ENCODE assay signal across 8 mouse cellular contexts in the genomic region with DNA sequence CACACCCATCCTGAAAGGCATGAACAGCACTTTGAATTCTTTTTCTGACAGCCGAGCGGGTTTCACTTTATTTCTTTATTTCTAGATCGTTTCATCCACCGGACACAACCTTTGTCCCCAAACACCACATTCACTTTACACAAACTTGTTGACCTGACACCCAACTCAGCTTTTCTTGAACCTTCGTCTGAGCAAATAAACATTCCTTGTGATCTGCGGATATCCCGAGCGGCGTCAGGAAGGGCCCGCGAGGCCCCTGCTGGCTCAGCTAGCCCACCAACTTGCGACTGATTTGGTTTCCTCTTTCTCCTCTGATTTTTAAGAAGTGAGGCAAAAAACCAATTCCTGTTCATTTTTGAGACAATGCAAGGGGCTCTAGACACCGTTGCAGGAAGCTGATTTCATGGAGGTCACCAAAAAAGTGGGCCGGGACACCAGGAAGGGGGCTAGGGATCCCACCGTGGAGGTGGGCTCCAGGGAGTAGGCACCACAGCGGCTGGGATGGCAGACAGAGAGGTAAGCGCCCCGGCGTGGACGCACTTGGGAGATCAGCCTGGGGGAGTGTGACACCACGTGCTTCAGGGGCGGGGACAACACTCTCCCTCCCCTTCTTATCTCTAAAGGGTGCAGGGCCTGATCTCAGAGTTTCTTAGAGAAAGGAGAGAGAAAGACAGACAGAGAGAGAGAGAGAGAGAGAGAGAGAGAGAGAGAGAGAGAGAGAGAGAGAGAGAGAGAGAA. TPM values are rescaled to one million over a fixed set of nuclear protein-coding genes. Genes with fewer than 3 reads are reported as not detected.
DNase-seq lines count a peak whose midpoint lies in the region; ATAC-seq and TF ChIP-seq lines count a peak whose summit lies in the region.

Gene Slc39a8 (plus strand): TSS at position 264 of the 738 bp plus-strand sequence.

- H3K4me2 ChIP-seq in lung, embryonic 16.5 days (ENCODE audit: low read depth, low read length) = peak within 1 kb of the TSS; percentile 90

- peak; percentile 85 for DNase-seq in NIH3T3 (ENCODE audit: low read depth)
- DNase-seq in cerebellum, postnatal 10 days = peak; percentile 47 to 57
- peak; percentile 28 to 51 for DNase-seq in frontal cortex, adult 2 months (ENCODE audit: extremely low spot score in 1 of 2, low spot score in 1 of 2)
- DNase-seq in layer of hippocampus, adult 9-10 months (ENCODE audit: low spot score) = peak; percentile 29
- peak; percentile 90 for DNase-seq in thymus, adult 2 months

- H3K4me1 ChIP-seq in lung, embryonic 16.5 days (replicated peaks; ENCODE audit: control insufficient read depth, insufficient read depth, low read length) = peaks cover 9% of the 10 kb centered on the region; the same call in 1 of the 2 replicates
- peaks cover 15% of the 10 kb centered on the region for H3K4me1 ChIP-seq in olfactory bulb, adult 2 months (ENCODE audit: control insufficient read depth, insufficient read depth, low read length)
- no peaks in the 10 kb centered on the region for H3K4me1 ChIP-seq in thymus, adult 2 months (replicated peaks; ENCODE audit: control insufficient read depth, insufficient read depth, low read length)

- H3K9me3 ChIP-seq in lung, embryonic 16.5 days (ENCODE audit: control insufficient read depth, low read length) = no peaks in the 10 kb centered on the region

- ATAC-seq in hematopoietic stem cell, adult 5-6 weeks (replicated peaks in 1 of 2; ENCODE audit: insufficient read depth in 1 of 2, low FRiP score in 2 of 2, low TSS enrichment in 1 of 2, low read depth in 1 of 2, poor library complexity in 2 of 2, severe bottlenecking in 2 of 2) = peak; percentile 93 to 95
- ATAC-seq in lung, embryonic 16.5 days (ENCODE audit: low read depth) = peak; percentile 94

- no peaks in the 10 kb centered on the region for H3K36me3 ChIP-seq in lung, embryonic 16.5 days (ENCODE audit: control insufficient read depth, insufficient read depth, low read length)
- H3K36me3 ChIP-seq in thymus, adult 2 months (ENCODE audit: control insufficient read depth, insufficient read depth, low read length) = no peaks in the 10 kb centered on the region

- H3K9ac ChIP-seq in lung, embryonic 16.5 days (ENCODE audit: low read length) = peak within 1 kb of the TSS; percentile 71

- TF ChIP-seq POLR2A in olfactory bulb, adult 2 months (IDR thresholded peaks at IDR 0.05; ENCODE audit: insufficient read depth, low read depth, low read length) = no peak
- TF ChIP-seq POLR2A in thymus, adult 2 months (IDR thresholded peaks at IDR 0.05; ENCODE audit: control insufficient read depth, extremely low read depth, insufficient read depth, low read length, poor library complexity) = no peak

- peak within 1 kb of the TSS; percentile 83 for H3K27ac ChIP-seq in lung, embryonic 16.5 days (ENCODE audit: low read length)
- H3K27ac ChIP-seq in olfactory bulb, adult 2 months (ENCODE audit: insufficient read depth, low read depth, low read length) = no peak within 1 kb of the TSS
- H3K27ac ChIP-seq in thymus, adult 2 months (ENCODE audit: control insufficient read depth, insufficient read depth, low read length) = peak within 1 kb of the TSS; percentile 74

- peak within 1 kb of the TSS; percentile 60 for H3K4me3 ChIP-seq in lung, embryonic 16.5 days (ENCODE audit: low read length)
- H3K4me3 ChIP-seq in olfactory bulb, adult 2 months (ENCODE audit: insufficient read depth, low read depth, low read length) = peak within 1 kb of the TSS; percentile 54
- H3K4me3 ChIP-seq in thymus, adult 2 months (ENCODE audit: control insufficient read depth, insufficient read depth, low read length) = peak within 1 kb of the TSS; percentile 76

- TF ChIP-seq CTCF in olfactory bulb, adult 2 months (IDR thresholded peaks at IDR 0.05; ENCODE audit: insufficient read depth, low read depth, low read length) = no peak
- TF ChIP-seq CTCF in thymus, adult 2 months (IDR thresholded peaks at IDR 0.05; ENCODE audit: borderline replicate concordance, control insufficient read depth, extremely low read depth, insufficient read depth, low read length, poor library complexity) = no peak

- 2% methylated on average over 22 of the region's 22 CpGs for WGBS in lung, embryonic 16.5 days
- WGBS in olfactory bulb, adult 2 months = 9% methylated on average over 22 of the region's 22 CpGs
- 1% methylated on average over 22 of the region's 22 CpGs for WGBS in thymus, adult 2 months

- no peaks in the 10 kb centered on the region for H3K27me3 ChIP-seq in lung, embryonic 16.5 days (ENCODE audit: control insufficient read depth, insufficient read depth, low read depth, low read length)
- H3K27me3 ChIP-seq in thymus, adult 2 months (ENCODE audit: control insufficient read depth, insufficient read depth, low read length) = no peaks in the 10 kb centered on the region

RNA-seq across cellular contexts. Expression of gene Slc39a8, which starts in this region (rescaled TPM):
- polyA plus RNA-seq in frontal cortex, adult 2 months (2012; rRNA removed) = 3.4 and 3.8 TPM in 2 replicates
- 12.3 and 21.0 TPM in 2 replicates for total RNA-seq in hematopoietic stem cell, adult 5-6 weeks (2017)
- 20.2 and 21.7 TPM in 2 replicates for polyA plus RNA-seq in lung, embryonic 16.5 days (2015; fragmentation: Nextera tagmentation; extraction: Ambion mirVana)
- not detected in 2 replicates for polyA plus RNA-seq in olfactory bulb, adult 2 months (2012; ENCODE audit: insufficient read depth, insufficient read length, low replicate concordance, missing spikeins)
- 4.7 and 5.0 TPM in 2 replicates for polyA plus RNA-seq in thymus, adult 2 months (2012; rRNA removed)

Comparison
In these comparisons a context has a peak if more than half of its experiments do, and no peak if none do; other contexts are left out.
1. DNase-seq: peak in every context shown above with its lines; median percentile 90 in thymus, adult 2 months; 85 in NIH3T3; 52 in cerebellum, postnatal 10 days; 40 in frontal cortex, adult 2 months; 29 in layer of hippocampus, adult 9-10 months.